18 mouse cellular contexts compared by ENCODE assay signal in genomic region chr13:117143255-117143654, GRCm38 (mm10).
A peak's percentile ranks its signal among the peaks of the same experiment; 100 is the strongest.
DNase-seq lines count a peak whose midpoint lies in the region; ATAC-seq lines count a peak whose summit lies in the region.
"Had no signal": no experiment of that assay in that cellular context is flagged by ENCODE, and none has a peak within 500 bp of the region (broad histone marks: within the 10 kb centered on the region; RNA-seq: fewer than 3 reads in every experiment).

No protein-coding gene starts in this region.

- H3K9ac ChIP-seq in kidney, embryonic 15.5 days: no peak overlapping the region
- no peak overlapping the region for H3K9ac ChIP-seq in liver, embryonic 12.5 days
- H3K9ac ChIP-seq: embryonic facial prominence, embryonic 13.5 days; heart, embryonic 13.5 days; hindbrain, embryonic 15.5 days had no signal

- no peaks in the 10 kb centered on the region for H3K36me3 ChIP-seq in kidney, embryonic 15.5 days
- H3K36me3 ChIP-seq in liver, embryonic 12.5 days: no peaks in the 10 kb centered on the region
- H3K36me3 ChIP-seq: embryonic facial prominence, embryonic 13.5 days; forebrain, embryonic 10.5 days; heart, embryonic 13.5 days; hindbrain, embryonic 15.5 days had no signal

- H3K27me3 ChIP-seq in kidney, embryonic 15.5 days: no peaks in the 10 kb centered on the region
- H3K27me3 ChIP-seq in liver, embryonic 12.5 days (replicated peaks): no peaks in the 10 kb centered on the region
- H3K27me3 ChIP-seq: embryonic facial prominence, embryonic 13.5 days; heart, embryonic 13.5 days; hindbrain, embryonic 15.5 days had no signal

- H3K4me1 ChIP-seq in kidney, embryonic 15.5 days: no peaks in the 10 kb centered on the region
- H3K4me1 ChIP-seq in liver, embryonic 12.5 days: no peaks in the 10 kb centered on the region
- H3K4me1 ChIP-seq: embryonic facial prominence, embryonic 13.5 days; forebrain, embryonic 10.5 days; heart, embryonic 13.5 days; hindbrain, embryonic 15.5 days had no signal

- no peak overlapping the region for H3K4me3 ChIP-seq in kidney, embryonic 15.5 days (replicated peaks)
- no peak overlapping the region for H3K4me3 ChIP-seq in liver, embryonic 12.5 days
- H3K4me3 ChIP-seq: embryonic facial prominence, embryonic 13.5 days; forebrain, embryonic 10.5 days; heart, embryonic 13.5 days; hindbrain, embryonic 15.5 days had no signal

- no peak overlapping the region for H3K4me2 ChIP-seq in kidney, embryonic 15.5 days
- H3K4me2 ChIP-seq in liver, embryonic 12.5 days: no peak overlapping the region
- H3K4me2 ChIP-seq: embryonic facial prominence, embryonic 13.5 days; heart, embryonic 13.5 days; hindbrain, embryonic 15.5 days had no signal

- WGBS in kidney, embryonic 15.5 days: 84% methylated on average over 4 of the region's 4 CpGs
- 67% methylated on average over 4 of the region's 4 CpGs for WGBS in liver, embryonic 12.5 days (ENCODE audit: insufficient replicate concordance)

- no peaks in the 10 kb centered on the region for H3K9me3 ChIP-seq in kidney, embryonic 15.5 days (replicated peaks)
- H3K9me3 ChIP-seq in liver, embryonic 12.5 days (replicated peaks): no peaks in the 10 kb centered on the region
- H3K9me3 ChIP-seq: embryonic facial prominence, embryonic 13.5 days; forebrain, embryonic 10.5 days; heart, embryonic 13.5 days; hindbrain, embryonic 15.5 days had no signal

- no peak overlapping the region for H3K27ac ChIP-seq in kidney, embryonic 15.5 days
- no peak overlapping the region for H3K27ac ChIP-seq in liver, embryonic 12.5 days
- H3K27ac ChIP-seq: embryonic facial prominence, embryonic 13.5 days; forebrain, embryonic 10.5 days; heart, embryonic 13.5 days; hindbrain, embryonic 15.5 days had no signal

- DNase-seq in kidney, adult 8-10 months: peak; percentile 15 to 53
- DNase-seq in 3T3-L1 (ENCODE audit: low read depth, low spot score) (peak; percentile 46), adipocyte (ENCODE audit: low spot score) (peak; percentile 6)
- no peak for DNase-seq in gastrocnemius, postnatal 4 days (ENCODE audit: low spot score in 2 of 2)
- DNase-seq: adrenal gland, postnatal 25 days; cerebellum, adult 18-20 months; cerebellum, adult 9-11 months; cerebellum, postnatal 36 days; gastrocnemius, postnatal 10 days; heart, postnatal 36 days had no signal

- no peak for ATAC-seq in kidney, embryonic 15.5 days (replicated peaks; ENCODE audit: low FRiP score)
- ATAC-seq in granulocyte monocyte progenitor cell, adult 5-6 weeks (replicated peaks; ENCODE audit: poor library complexity, severe bottlenecking): no peak
- ATAC-seq in liver, embryonic 12.5 days: no peak
- ATAC-seq: activated CD4-positive, CD25-positive, alpha-beta regulatory T cell, adult 4 months had no signal

Comparison
In these comparisons a context has a peak if more than half of its experiments do, and no peak if none do; other contexts are left out.
1. DNase-seq: peak in kidney, adult 8-10 months (2 of 2), 3T3-L1 (single experiment) and adipocyte (single experiment); none in gastrocnemius, postnatal 4 days (0 of 2).